Mouse (Mus musculus) CH12.LX (cell line): ENCODE measurements around the gene Nkx2-1. TPM values are rescaled to one million over a fixed set of nuclear protein-coding genes. Genes with fewer than 3 reads are reported as not detected.

Experiments used
- DNase-seq: peaks from one replicate; pipeline ENCODE4 v3.0.0-alpha.2; 2013; ENCODE audit errors: extremely low read depth
- H3K27ac ChIP-seq: 2 replicates; pipeline ENCODE4 v1.5.1; 2012; ENCODE audit warnings: low read depth, mild to moderate bottlenecking, control low read depth, moderate library complexity; ENCODE audit not compliant: insufficient read depth
- H3K27me3 ChIP-seq: replicated peaks from 2 replicates; pipeline ENCODE3; 2012; ENCODE audit warnings: inconsistent platforms
- H3K36me3 ChIP-seq, 2 experiments: replicated peaks in 1 of 2; 2 replicates each; pipeline versions ENCODE3 to v1.6.1; 2012; ENCODE audit warnings: inconsistent platforms in 1 of 2, low read length in 1 of 2, mild to moderate bottlenecking in 1 of 2, mixed read lengths in 1 of 2, moderate library complexity in 1 of 2; ENCODE audit not compliant: control insufficient read depth in 1 of 2, insufficient read depth in 1 of 2
- H3K4me1 ChIP-seq, 2 experiments: 2 replicates each; pipeline ENCODE4 v1.6.1; 2012; ENCODE audit warnings: inconsistent platforms in 1 of 2, moderate library complexity in 1 of 2; ENCODE audit not compliant: insufficient read depth in 2 of 2, control insufficient read depth in 1 of 2
- H3K4me2 ChIP-seq: 2 replicates; pipeline ENCODE4 v1.6.1; 2012; ENCODE audit warnings: low read depth, mild to moderate bottlenecking, control low read depth; ENCODE audit not compliant: poor library complexity, insufficient read depth, severe bottlenecking
- H3K4me3 ChIP-seq, 3 experiments: fragments of 150-350 bp in 1 of 3; sonication (generic) in 1 of 3; replicated peaks in 1 of 3; 2 replicates each; pipeline versions ENCODE3 to v1.5.1; 2011 to 2012; ENCODE audit warnings: low read depth in 2 of 3, low read length in 2 of 3, mild to moderate bottlenecking in 2 of 3, moderate library complexity in 2 of 3, control low read depth in 1 of 3, improper control_type of control experiment in 1 of 3, inconsistent platforms in 1 of 3, mixed read lengths in 1 of 3; ENCODE audit not compliant: poor library complexity in 1 of 3
- H3K79me2 ChIP-seq: replicated peaks from 2 replicates; pipeline ENCODE4 v1.6.1; 2012; ENCODE audit warnings: mild to moderate bottlenecking, moderate library complexity; ENCODE audit not compliant: control insufficient read depth, poor library complexity, insufficient read depth, severe bottlenecking; ENCODE audit errors: extremely low read depth
- H3K9ac ChIP-seq: 2 replicates; pipeline ENCODE4 v1.6.1; 2012; ENCODE audit warnings: low read depth, mild to moderate bottlenecking, control low read depth, moderate library complexity; ENCODE audit not compliant: insufficient read depth
- H3K9me3 ChIP-seq: replicated peaks from 2 replicates; pipeline ENCODE3; 2012; ENCODE audit warnings: low read length, inconsistent platforms, mixed read lengths
- CTCF ChIP-seq, 2 experiments: IDR thresholded peaks in 1 of 2; conservative IDR thresholded peaks in 1 of 2; 2 replicates each; pipeline ENCODE4 v1.5.1; 2011 to 2012; ENCODE audit warnings: low read depth in 2 of 2, low read length in 2 of 2, improper control_type of control experiment in 1 of 2, inconsistent platforms in 1 of 2, mild to moderate bottlenecking in 1 of 2, moderate library complexity in 1 of 2
- ELF1 ChIP-seq: IDR thresholded peaks from 2 replicates; pipeline ENCODE4 v1.6.1; 2014; ENCODE audit warnings: low read depth, mild to moderate bottlenecking, inconsistent platforms, low read length, improper control_type of control experiment
- EP300 ChIP-seq: IDR thresholded peaks from 2 replicates; pipeline ENCODE4 v1.6.1; 2011; ENCODE audit warnings: low read length, improper control_type of control experiment
- HCFC1 ChIP-seq: IDR thresholded peaks from 2 replicates; pipeline ENCODE4 v1.6.1; 2012; ENCODE audit warnings: low read depth, mild to moderate bottlenecking, inconsistent platforms, low read length, improper control_type of control experiment
- IRF4 ChIP-seq: IDR thresholded peaks from 2 replicates; pipeline ENCODE4 v1.6.1; 2014; ENCODE audit warnings: low read depth, mild to moderate bottlenecking, inconsistent platforms, low read length, improper control_type of control experiment
- MAFK ChIP-seq: IDR thresholded peaks from 2 replicates; pipeline ENCODE4 v1.6.1; 2011; ENCODE audit warnings: low read length, improper control_type of control experiment; ENCODE audit not compliant: insufficient replicate concordance
- MYC ChIP-seq: IDR thresholded peaks from 2 replicates; pipeline ENCODE4 v1.6.1; 2011; ENCODE audit warnings: low read depth, mild to moderate bottlenecking, improper control_type of control experiment, low read length
- NRF1 ChIP-seq: IDR thresholded peaks from 2 replicates; pipeline ENCODE4 v1.6.1; 2014; ENCODE audit warnings: low read depth, mild to moderate bottlenecking, inconsistent platforms, low read length, improper control_type of control experiment, moderate library complexity
- POLR2A ChIP-seq: IDR thresholded peaks from 2 replicates; pipeline ENCODE4 v1.6.1; 2011; ENCODE audit warnings: low read depth, mild to moderate bottlenecking, improper control_type of control experiment, low read length
- POLR2AphosphoS2 ChIP-seq: IDR thresholded peaks from 2 replicates; pipeline ENCODE4 v1.6.1; 2011; ENCODE audit warnings: low read depth, low read length, improper control_type of control experiment
- RAD21 ChIP-seq: IDR thresholded peaks from 2 replicates; pipeline ENCODE4 v1.6.1; 2011; ENCODE audit warnings: low read depth, mild to moderate bottlenecking, low read length, improper control_type of control experiment, moderate library complexity
- TBP ChIP-seq: conservative IDR thresholded peaks from 2 replicates; pipeline ENCODE4 v1.6.1; 2011; ENCODE audit warnings: low read depth, low read length, improper control_type of control experiment
- USF1 ChIP-seq: IDR thresholded peaks from 2 replicates; pipeline ENCODE4 v1.6.1; 2014; ENCODE audit warnings: low read depth, mild to moderate bottlenecking, inconsistent platforms, low read length, improper control_type of control experiment
- USF2 ChIP-seq: conservative IDR thresholded peaks from 2 replicates; pipeline ENCODE4 v1.6.1; 2011; ENCODE audit warnings: low read depth, low read length, improper control_type of control experiment
- ZC3H11A ChIP-seq: IDR thresholded peaks from 2 replicates; pipeline ENCODE4 v1.6.1; 2012; ENCODE audit warnings: low read depth, mild to moderate bottlenecking, inconsistent platforms, low read length, improper control_type of control experiment
- ZKSCAN1 ChIP-seq: IDR thresholded peaks from 2 replicates; pipeline ENCODE4 v1.6.1; 2012; ENCODE audit warnings: low read depth, inconsistent platforms, low read length, improper control_type of control experiment, borderline replicate concordance
- ZMIZ1 ChIP-seq: IDR thresholded peaks from 2 replicates; pipeline ENCODE4 v1.6.1; 2012; ENCODE audit warnings: low read depth, mild to moderate bottlenecking, inconsistent platforms, low read length, improper control_type of control experiment
- ZNF384 ChIP-seq: IDR thresholded peaks from 2 replicates; pipeline ENCODE4 v1.6.1; 2012; ENCODE audit warnings: low read depth, low read length, improper control_type of control experiment, inconsistent platforms
- dilution Hi-C: fragments of 300-500 bp; cut with MboI; formaldehyde crosslinking; loops from 2 replicates; pipeline ENCODE4 v1.14.3; 2020; ENCODE audit warnings: low sequenced_read_pairs; ENCODE audit not compliant: extremely low pct_unique_long_range_greater_than_20kb, extremely low pct_ligation_motif_present
- in situ Hi-C: fragments of 300-500 bp; cut with MboI; formaldehyde crosslinking; loops from 3 replicates; pipeline ENCODE4 v1.14.3; 2019; ENCODE audit warnings: low sequenced_read_pairs, low pct_ligation_motif_present, low pct_unique_long_range_greater_than_20kb, mixed read lengths
- polyA plus RNA-seq: library from polyadenylated mRNA; unstranded; fragments of >175 nt; gene quantifications from 2 replicates; pipeline ENCODE4 v1.2.1, GENCODE M21; 2012; ENCODE audit warnings: low read depth; ENCODE audit not compliant: insufficient read length
- total RNA-seq, 2 experiments: library from RNA; depleted of rRNA; stranded (reverse); fragments of 300-350 nt in 1 of 2; fragments of >200 nt in 1 of 2; gene quantifications; 2 replicates each; pipeline ENCODE4 v1.2.3; 2012 to 2014

Gene Nkx2-1
- total and polyA plus RNA-seq, 3 experiments = not detected

- H3K27ac ChIP-seq = no peak overlapping the region
- H3K9ac ChIP-seq = no peak overlapping the region
- H3K27me3 ChIP-seq = no peaks in the 10 kb centered on the region
- no peaks in the 10 kb centered on the region for H3K4me1 ChIP-seq
- in situ Hi-C loops (loop anchor here (25.0 kb wide), 1 partner anchor 651 kb away; no protein-coding TSS in a partner anchor), dilution Hi-C loops (no loop called here)
- DNase-seq = no peak
- H3K36me3 ChIP-seq = no peaks in the 10 kb centered on the region
- H3K9me3 ChIP-seq = peaks cover 27% of the 10 kb centered on the region
- no peak overlapping the region for H3K4me3 ChIP-seq
- TF ChIP-seq NRF1 (no peak), ZC3H11A (no peak), CTCF (conservative IDR thresholded peaks at IDR 0.05 in 1 of 2, IDR thresholded peaks at IDR 0.05 in 1 of 2; ENCODE audit: low read depth in 2 of 2, low read length in 2 of 2) (no peak), POLR2AphosphoS2 (no peak), ZNF384 (no peak), ZKSCAN1 (no peak), EP300 (no peak), POLR2A (no peak), USF2 (no peak), IRF4 (no peak), HCFC1 (no peak), RAD21 (no peak), USF1 (no peak), MAFK (no peak), TBP (no peak), ELF1 (no peak)
- H3K79me2 ChIP-seq = no peaks in the 10 kb centered on the region
- H3K4me2 ChIP-seq = no peak overlapping the region
Observed at GRCm38 (mm10) chr12:56537931-56538330, 1.2 kb upstream of the Nkx2-1 start.

- Histone ChIP-seq H3K9me3 (peaks cover 29% of the 10 kb centered on the region), H3K36me3 (no peaks in the 10 kb centered on the region), H3K4me1 (no peaks in the 10 kb centered on the region), H3K27me3 (no peaks in the 10 kb centered on the region), H3K4me3 (no peak overlapping the region), H3K9ac (no peak overlapping the region), H3K79me2 (no peaks in the 10 kb centered on the region), H3K4me2 (no peak overlapping the region), H3K27ac (no peak overlapping the region)
- DNase-seq = no peak
- in situ Hi-C loops (loop anchor here (25.0 kb wide), 1 partner anchor 650 kb away; no protein-coding TSS in a partner anchor), dilution Hi-C loops (no loop called here)
- no peak for TF ChIP-seq ZMIZ1
- TF ChIP-seq ZC3H11A = no peak
- no peak for TF ChIP-seq CTCF (conservative IDR thresholded peaks at IDR 0.05 in 1 of 2, IDR thresholded peaks at IDR 0.05 in 1 of 2; ENCODE audit: low read depth in 2 of 2, low read length in 2 of 2)
- TF ChIP-seq POLR2A = no peak
- no peak for TF ChIP-seq POLR2AphosphoS2
- TF ChIP-seq MYC = no peak
- no peak for TF ChIP-seq MAFK
Observed at GRCm38 (mm10) chr12:56537342-56537741, 634 bp upstream of the Nkx2-1 start.
